In genomic region chr8:90740302-90740962, GRCm38 (mm10) we compare ENCODE assay signal across 13 mouse cellular contexts.
DNase-seq lines count a peak whose midpoint lies in the region; ATAC-seq and TF ChIP-seq lines count a peak whose summit lies in the region.
"Had no signal": no experiment of that assay in that cellular context is flagged by ENCODE, and none has a peak within 500 bp of the region (broad histone marks: within the 10 kb centered on the region; RNA-seq: fewer than 3 reads in every experiment).

No protein-coding gene starts in this region.

- WGBS in forebrain, postnatal 0 days, result 6% methylated on average over 2 of the region's 2 CpGs
- 10% methylated on average over 2 of the region's 2 CpGs for WGBS in midbrain, embryonic 12.5 days

- no peaks in the 10 kb centered on the region for H3K9me3 ChIP-seq in forebrain, postnatal 0 days (ENCODE audit: low read length)
- peaks cover 6% of the 10 kb centered on the region; the same call in 1 of the 2 replicates for H3K9me3 ChIP-seq in midbrain, embryonic 12.5 days
- H3K9me3 ChIP-seq: lung, embryonic 15.5 days had no signal

- H3K4me1 ChIP-seq in forebrain, postnatal 0 days (ENCODE audit: insufficient read depth), result peaks cover 13% of the 10 kb centered on the region; the same call in 1 of the 2 replicates
- peaks cover 30% of the 10 kb centered on the region for H3K4me1 ChIP-seq in midbrain, embryonic 12.5 days
- H3K4me1 ChIP-seq: lung, embryonic 15.5 days had no signal

- no peak overlapping the region for H3K4me2 ChIP-seq in forebrain, postnatal 0 days (ENCODE audit: low read depth)
- peak overlapping the region; percentile 38 for H3K4me2 ChIP-seq in midbrain, embryonic 12.5 days (replicated peaks)
- H3K4me2 ChIP-seq: lung, embryonic 15.5 days had no signal

- H3K9ac ChIP-seq in forebrain, postnatal 0 days, result no peak overlapping the region
- 0 out of 2 replicates have a peak overlapping the region, but pooled peaks have one; percentile 37 for H3K9ac ChIP-seq in midbrain, embryonic 12.5 days (replicated peaks)
- H3K9ac ChIP-seq: lung, embryonic 15.5 days had no signal

- intact Hi-C loops in left cerebral cortex, postnatal 25 days (cut with DNase I), result no loop called here

- peak; percentile 96 for ATAC-seq in forebrain, postnatal 0 days
- peak; percentile 87 for ATAC-seq in midbrain, embryonic 12.5 days (ENCODE audit: low FRiP score, low read depth)
- no peak for ATAC-seq in monocyte, adult 5-6 weeks (replicated peaks; ENCODE audit: insufficient number of reproducible peaks, low FRiP score, low TSS enrichment, poor library complexity, severe bottlenecking)

- TF ChIP-seq CTCF in forebrain, postnatal 0 days (IDR thresholded peaks at IDR 0.05; ENCODE audit: low read depth), result no peak

- peak; percentile 3 for DNase-seq in left cerebral cortex, adult 11 months (ENCODE audit: low spot score)
- no peak for DNase-seq in left cerebral cortex, postnatal 25 days (ENCODE audit: low spot score in 2 of 2)
- DNase-seq in forebrain, postnatal 0 days, result peak; percentile 62
- DNase-seq in heart, adult 8-10 months (ENCODE audit: low spot score), result no peak
- no peak for DNase-seq in right cerebral cortex, postnatal 25 days
- no peak for DNase-seq in left cerebral cortex, adult 9 months (ENCODE audit: low spot score in 2 of 2)
- DNase-seq: cerebellum, postnatal 25 days; heart, postnatal 10 days; kidney, adult 11 months; thymus, adult 2 months had no signal

- no peaks in the 10 kb centered on the region for H3K36me3 ChIP-seq in forebrain, postnatal 0 days (ENCODE audit: insufficient read depth)
- no peaks in the 10 kb centered on the region for H3K36me3 ChIP-seq in midbrain, embryonic 12.5 days
- H3K36me3 ChIP-seq: lung, embryonic 15.5 days had no signal

- H3K4me3 ChIP-seq in forebrain, postnatal 0 days (ENCODE audit: low read depth, low read length), result no peak overlapping the region
- no peak overlapping the region for H3K4me3 ChIP-seq in midbrain, embryonic 12.5 days
- H3K4me3 ChIP-seq: lung, embryonic 15.5 days had no signal

- H3K27me3 ChIP-seq in forebrain, postnatal 0 days (ENCODE audit: insufficient read depth, low read length), result no peaks in the 10 kb centered on the region
- no peaks in the 10 kb centered on the region for H3K27me3 ChIP-seq in midbrain, embryonic 12.5 days
- H3K27me3 ChIP-seq: lung, embryonic 15.5 days had no signal

- peak overlapping the region; percentile 66 for H3K27ac ChIP-seq in forebrain, postnatal 0 days (ENCODE audit: low read depth, low read length)
- H3K27ac ChIP-seq in midbrain, embryonic 12.5 days (replicated peaks), result peak overlapping the region; percentile 97
- H3K27ac ChIP-seq: lung, embryonic 15.5 days had no signal

Comparison
In these comparisons a context has a peak if more than half of its experiments do, and no peak if none do; other contexts are left out.
1. DNase-seq: peak in left cerebral cortex, adult 11 months (single experiment) and forebrain, postnatal 0 days (single experiment); none in left cerebral cortex, postnatal 25 days (0 of 2), heart, adult 8-10 months (single experiment), right cerebral cortex, postnatal 25 days (single experiment) and left cerebral cortex, adult 9 months (0 of 2).